Mouse (Mus musculus) liver, embryonic 14.5 days (tissue): ENCODE measurements at regions not wholly inside any gene's neighbourhood (a gene's known extent, or its start where the extent isn't known, plus 50 kb on each side); places are given as distances from the start of the nearest gene placed in this dataset.

Experiments
- CTCF ChIP-seq: IDR thresholded peaks from 2 replicates; pipeline ENCODE4 v1.5.1; 2016; ENCODE audit warnings: antibody characterized with exemption, low read depth, control low read depth
- EP300 ChIP-seq: IDR thresholded peaks from 2 replicates; pipeline ENCODE4 v1.6.1; 2016; ENCODE audit warnings: antibody characterized with exemption, low read depth

GRCm38 (mm10) chr14:105499319-105499895, 241.0 kb downstream of the Ndfip2 start:
- no peak for TF ChIP-seq EP300
- TF ChIP-seq CTCF, result no peak
